Mouse (Mus musculus) heart, adult 2 months (tissue): ENCODE measurements around the gene Gmnn.

ENCODE experiments used
- CTCF ChIP-seq: fragments of 200-600 bp; IDR thresholded peaks from 2 replicates; pipeline ENCODE4 v1.8.1; 2022; ENCODE audit warnings: antibody characterized with exemption, mild to moderate bottlenecking, moderate library complexity
- EP300 ChIP-seq: fragments of 200-500 bp; IDR thresholded peaks from 2 replicates; pipeline ENCODE4 v1.6.1; 2011; ENCODE audit warnings: low read depth, low read length, control low read depth; ENCODE audit not compliant: insufficient read depth

DNA sequence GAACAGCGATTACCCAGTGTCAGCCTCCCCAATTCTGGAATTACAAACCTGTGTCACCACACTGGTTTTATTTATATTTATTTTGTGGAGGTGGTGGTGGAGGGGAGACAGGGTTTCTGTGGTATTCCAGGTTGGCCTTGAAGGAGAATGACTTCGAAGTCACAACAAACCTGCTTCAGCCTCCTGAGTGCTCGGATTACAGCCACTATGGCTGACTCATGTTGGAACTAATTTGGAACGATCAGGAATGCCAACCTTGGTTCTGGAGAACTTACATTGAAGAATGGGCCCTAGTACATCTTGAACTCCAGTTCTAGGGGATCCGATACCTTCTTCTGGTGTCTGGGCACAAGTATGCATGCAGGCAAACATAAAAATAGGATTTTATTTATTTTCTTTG is 37.7 kb upstream of the Gmnn start:
- no peak for TF ChIP-seq CTCF
- TF ChIP-seq EP300, result no peak
